ENCODE assay signal across 19 mouse cellular contexts in the genomic region with DNA sequence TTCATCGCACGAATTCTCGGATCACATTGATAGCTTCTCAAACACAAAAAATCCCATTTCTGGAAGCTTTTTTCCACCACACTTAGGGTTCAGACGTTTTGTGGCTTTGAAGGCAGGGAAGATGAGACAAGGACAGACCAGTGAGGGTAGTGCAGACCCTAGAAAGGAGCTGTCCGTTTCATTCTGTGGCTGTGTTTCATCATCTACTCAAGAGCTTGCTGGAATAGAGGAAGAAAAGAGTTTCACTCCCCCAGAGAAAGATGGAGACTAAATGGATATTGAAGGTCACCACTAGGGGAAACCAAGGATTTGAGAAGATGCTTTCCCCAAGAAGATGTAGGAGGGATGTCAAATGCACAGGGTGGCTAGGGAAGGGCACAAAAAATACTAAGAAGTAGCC.
"Had no signal": no experiment of that assay in that cellular context is flagged by ENCODE, and none has a peak within 500 bp of the region (broad histone marks: within the 10 kb centered on the region; RNA-seq: fewer than 3 reads in every experiment).

No protein-coding gene starts in this region.

- H3K4me1 ChIP-seq: megakaryocyte, embryonic 14.5 days; midbrain, embryonic 13.5 days had no signal

- H3K36me3 ChIP-seq: limb, embryonic 15.5 days; midbrain, embryonic 10.5 days; midbrain, embryonic 13.5 days; neural tube, embryonic 13.5 days had no signal

- H3K4me2 ChIP-seq: limb, embryonic 15.5 days; liver, embryonic 11.5 days; midbrain, embryonic 13.5 days; neural tube, embryonic 13.5 days had no signal

- ATAC-seq: liver, postnatal 0 days; midbrain, embryonic 13.5 days; midbrain, embryonic 16.5 days had no signal

- H3K4me3 ChIP-seq: limb, embryonic 15.5 days; megakaryocyte, embryonic 14.5 days; midbrain, embryonic 10.5 days; midbrain, embryonic 13.5 days; myocyte; neural tube, embryonic 13.5 days had no signal

- H3K27me3 ChIP-seq: limb, embryonic 15.5 days; midbrain, embryonic 13.5 days; neural tube, embryonic 13.5 days had no signal

- H3K9me3 ChIP-seq: limb, embryonic 15.5 days; megakaryocyte, embryonic 14.5 days; midbrain, embryonic 10.5 days; midbrain, embryonic 13.5 days; neural tube, embryonic 13.5 days had no signal

- H3K9ac ChIP-seq: limb, embryonic 15.5 days; liver, embryonic 14.5 days; liver, postnatal 0 days; midbrain, embryonic 13.5 days; neural tube, embryonic 13.5 days had no signal

- DNase-seq: kidney, adult 18-20 months; kidney, adult 9 months; kidney, postnatal 36 days; liver, postnatal 0 days; lung, postnatal 14 days; lung, postnatal 4 days; retina, postnatal 1 day; right cerebral cortex, postnatal 25 days; thymus, adult 18-20 months; thymus, postnatal 36 days had no signal

- H3K27ac ChIP-seq: liver, embryonic 14.5 days; midbrain, embryonic 10.5 days; midbrain, embryonic 13.5 days; neural tube, embryonic 13.5 days had no signal
